Mouse (Mus musculus): ENCODE measurements around the gene Cxcr1.

GRCm38 (mm10) chr1:74208941-74209340, 14.5 kb upstream of the Cxcr1 start:
- no peak for TF ChIP-seq POLR2AphosphoS5 (IDR thresholded peaks at IDR 0.05; ENCODE audit: insufficient replicate concordance, low read depth, low read length)
- no peak for TF ChIP-seq GATA1 (IDR thresholded peaks at IDR 0.05; ENCODE audit: borderline replicate concordance, low read length)
- TF ChIP-seq CTCF (IDR thresholded peaks at IDR 0.05; ENCODE audit: low read depth, low read length) = no peak
- no peak for TF ChIP-seq GATA2 (IDR thresholded peaks at IDR 0.05; ENCODE audit: borderline replicate concordance, low read depth, low read length)
- TF ChIP-seq TAL1 (conservative IDR thresholded peaks at IDR 0.05; ENCODE audit: low read depth, low read length) = no peak

Measured in G1E (cell line).